Mouse (Mus musculus) left cerebral cortex, adult 2 months (tissue): ENCODE results near the gene Glrx. TPM values are rescaled to one million over a fixed set of nuclear protein-coding genes. Genes with fewer than 3 reads are reported as not detected.

Experiments used
- DNase-seq, 2 experiments: peaks; one replicate each; pipeline ENCODE4 v3.0.0; 2021 to 2022; ENCODE audit warnings: low spot score in 2 of 2, mixed read lengths in 1 of 2; ENCODE audit errors: extremely low spot score in 1 of 2
- H3K27ac ChIP-seq: fragments of 200-600 bp; 2 replicates; pipeline ENCODE4 v1.8.1; 2022
- H3K4me3 ChIP-seq: fragments of 200-600 bp; 2 replicates; pipeline ENCODE4 v1.8.1; 2022
- CTCF ChIP-seq: fragments of 200-600 bp; IDR thresholded peaks from 2 replicates; pipeline ENCODE4 v1.8.1; 2022; ENCODE audit warnings: antibody characterized with exemption, mild to moderate bottlenecking, moderate library complexity
- intact Hi-C: fragments of 180-260 bp; cut with DNase I; formaldehyde crosslinking; loops from one replicate; pipeline ENCODE4 v1.15.1; 2025
- long read RNA-seq, 2 experiments: library from polyadenylated mRNA; stranded (forward); transcript quantifications; one replicate each; pipeline ENCODE4 v2.0.0; 2021; ENCODE audit warnings: borderline mapping rate in 2 of 2
- total RNA-seq, 2 experiments: library from RNA; stranded (reverse); gene quantifications; 2 replicates each; pipeline ENCODE4 v1.2.3; 2021

The Glrx gene
- 10 to 100 TPM; 46.8 to 48.4 TPM for total RNA-seq
- long read RNA-seq, experiment 1, transcript Glrx-201 (3 exons, 1,345 nt), result major isoform, 37 of 40 reads
- long read RNA-seq, experiment 1, partial matches to known transcripts, result 0 of 40 reads
- long read RNA-seq, experiment 1, other reads (novel, unspliced or antisense), result 3 of 40 reads
- long read RNA-seq, experiment 2, transcript Glrx-201 (3 exons, 1,345 nt), result major isoform, 19 of 19 reads
- long read RNA-seq, experiment 2, partial matches to known transcripts, result 0 of 19 reads
- long read RNA-seq, experiment 2, other reads (novel, unspliced or antisense), result 0 of 19 reads

DNA sequence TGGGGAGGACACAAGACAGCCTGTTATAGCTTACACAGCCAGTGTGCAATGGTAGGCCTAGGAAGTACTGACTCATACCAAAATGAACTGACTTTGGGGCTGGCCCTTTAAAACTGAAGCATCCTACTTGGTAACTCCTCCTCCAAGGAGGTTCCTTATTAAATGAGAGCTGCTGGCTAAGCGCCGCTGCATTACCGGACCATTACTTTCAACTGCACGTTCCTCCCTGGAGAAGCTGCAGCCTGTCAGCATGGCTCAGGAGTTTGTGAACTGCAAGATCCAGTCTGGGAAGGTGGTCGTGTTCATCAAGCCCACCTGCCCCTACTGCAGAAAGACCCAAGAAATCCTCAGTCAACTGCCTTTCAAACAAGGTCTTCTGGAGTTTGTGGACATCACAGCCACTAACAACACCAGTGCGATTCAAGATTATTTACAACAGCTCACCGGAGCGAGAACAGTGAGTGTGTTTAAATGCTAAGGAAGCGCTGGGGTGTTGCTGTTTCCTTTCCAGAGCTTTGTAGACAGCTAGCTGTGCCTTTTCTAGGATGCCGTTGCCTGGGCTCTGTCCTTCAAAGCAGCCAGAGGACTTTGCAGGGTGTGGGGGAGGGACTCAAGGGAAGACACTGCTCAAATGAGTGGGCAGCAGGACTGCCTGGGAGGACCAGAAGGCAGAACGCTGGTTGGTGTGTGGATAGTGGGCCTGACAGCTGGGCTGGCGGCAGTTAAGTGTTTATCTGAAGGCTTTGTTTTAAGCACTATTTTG lies at the start of gene Glrx:
TSS of gene Glrx (plus strand) at position 150 of the 763 bp plus-strand sequence.
- Histone ChIP-seq H3K4me3 (peak within 1 kb of the TSS; percentile 59), H3K27ac (peak within 1 kb of the TSS; percentile 89)
- TF ChIP-seq CTCF, result no peak
- peak; percentile 72 to 78 for DNase-seq
- intact Hi-C loops, result loop anchor here (1.0 to 5.0 kb wide), 4 partner anchors 37 to 178 kb away; partner anchors contain the start of genes Ell2, Rfesd and Rhobtb3

DNA sequence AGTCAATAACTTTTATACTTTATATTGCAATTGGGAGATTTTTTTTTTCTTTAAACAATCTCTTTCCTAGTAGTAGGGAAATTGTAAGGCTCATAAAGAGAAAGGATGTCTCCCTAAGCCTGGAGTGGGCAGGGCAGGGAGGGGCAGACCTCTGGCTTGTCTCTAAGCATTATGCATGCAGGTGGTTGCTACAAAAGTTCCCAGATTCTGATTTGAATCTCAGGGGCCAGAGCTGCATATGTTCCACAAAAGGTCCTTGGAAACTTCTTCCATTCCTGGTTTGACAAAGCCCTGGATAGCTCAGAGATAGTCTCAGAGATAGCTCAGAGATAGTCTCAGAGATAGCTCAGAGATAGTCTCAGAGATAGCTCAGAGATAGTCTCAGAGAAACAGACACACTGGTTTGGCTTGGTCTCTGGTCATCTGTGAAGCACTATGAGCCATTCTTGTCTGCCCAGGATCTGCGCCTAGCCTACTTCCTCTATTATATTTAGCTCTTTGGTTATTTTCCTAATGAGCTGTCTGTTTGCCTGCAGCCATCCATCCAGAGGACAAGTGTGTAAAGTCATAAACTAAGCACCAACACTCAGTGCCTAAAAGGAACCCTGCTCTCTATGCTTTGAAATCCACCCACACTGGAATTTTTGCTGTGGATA lies 49.0 kb upstream of the Glrx start:
- no peak overlapping the region for H3K4me3 ChIP-seq
- no peak overlapping the region for H3K27ac ChIP-seq
- TF ChIP-seq CTCF, result no peak
- intact Hi-C loops, result loop anchor here (10.0 kb wide), 1 partner anchor 234 kb away; no protein-coding TSS in a partner anchor
- DNase-seq, result no peak

DNA sequence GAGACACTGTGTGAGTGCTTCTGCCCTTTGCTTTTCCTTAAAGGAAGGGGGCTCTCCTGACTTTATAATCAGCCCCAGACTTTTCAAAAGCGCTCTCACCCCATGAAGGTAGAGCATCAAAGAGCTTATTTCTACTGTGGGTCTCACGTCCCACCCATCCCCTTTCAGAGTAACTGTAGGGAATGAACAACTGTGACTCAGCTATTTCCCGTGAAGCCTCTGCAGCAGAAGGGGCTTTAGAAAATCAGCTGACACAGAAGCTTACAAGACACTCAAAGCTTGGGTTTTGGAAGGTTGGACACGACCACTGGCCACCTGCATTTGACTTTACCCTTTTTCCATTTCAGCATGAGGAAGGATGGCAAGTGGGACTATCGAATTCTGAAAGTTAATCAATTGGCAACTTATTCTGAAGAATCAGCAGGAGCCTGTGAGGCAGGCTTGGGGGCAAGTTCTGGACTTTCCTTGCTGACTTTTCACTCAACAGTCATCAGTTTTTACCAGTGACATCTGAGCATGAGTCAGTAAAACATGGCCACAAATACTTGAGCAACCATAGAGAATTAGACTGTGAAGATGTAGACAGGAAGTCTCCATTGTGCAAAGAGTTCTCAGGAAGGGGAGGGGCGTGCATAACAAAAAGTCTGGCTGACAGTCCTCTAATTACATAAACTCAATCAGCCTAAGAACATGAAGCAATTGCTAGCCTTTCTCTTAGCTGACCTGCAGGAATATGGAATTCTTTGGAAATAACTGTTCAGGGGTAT lies 45.6 kb upstream of the Glrx start:
- no peak for DNase-seq
- Histone ChIP-seq H3K27ac (no peak overlapping the region), H3K4me3 (no peak overlapping the region)
- intact Hi-C loops, result loop anchor here (10.0 kb wide), 1 partner anchor 231 kb away; no protein-coding TSS in a partner anchor
- no peak for TF ChIP-seq CTCF

DNA sequence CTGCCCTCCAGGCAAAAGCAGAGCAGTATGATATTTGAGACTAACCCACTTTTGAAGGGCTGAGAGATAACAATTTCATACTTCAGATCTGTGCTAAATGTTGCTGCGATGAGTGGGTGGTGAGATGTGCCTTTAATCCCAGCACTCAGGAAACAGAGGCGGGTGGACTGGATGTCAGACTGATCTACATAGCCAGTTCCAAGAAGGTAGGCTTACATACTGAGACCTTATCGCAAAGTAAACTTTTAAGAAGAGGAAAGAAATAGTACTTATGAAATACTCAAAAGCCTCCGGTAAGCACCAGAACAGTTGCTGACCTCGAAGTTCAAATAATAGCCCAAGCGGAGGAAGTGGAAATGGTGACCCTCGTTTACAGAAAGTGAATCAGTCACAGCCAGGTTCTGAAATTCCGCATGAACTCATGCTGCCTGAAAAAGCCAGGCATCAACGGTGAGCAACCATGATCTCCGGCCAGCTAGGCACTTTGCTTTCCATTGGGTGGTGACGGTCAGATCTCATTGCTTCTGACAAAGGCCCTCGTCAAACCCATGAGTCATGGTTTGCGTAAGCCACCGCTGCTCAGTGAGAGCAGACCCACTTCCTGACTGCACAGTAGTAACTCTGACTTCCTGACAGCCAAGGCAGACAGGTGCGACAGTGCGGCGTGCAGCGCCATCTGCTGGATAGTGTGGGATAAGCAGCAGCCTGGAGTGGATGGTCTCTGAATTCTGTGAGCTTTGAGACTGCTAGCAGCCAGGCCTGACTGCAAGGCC lies 42.1 kb upstream of the Glrx start:
- TF ChIP-seq CTCF, result peak; percentile 100
- intact Hi-C loops, result loop anchor here (1.0 to 10.0 kb wide), 6 partner anchors 80 to 1160 kb away; partner anchors contain the start of gene Erap1
- Histone ChIP-seq H3K4me3 (peak overlapping the region; percentile 19), H3K27ac (peak overlapping the region; percentile 74)
- peak; percentile 90 to 96 for DNase-seq

DNA sequence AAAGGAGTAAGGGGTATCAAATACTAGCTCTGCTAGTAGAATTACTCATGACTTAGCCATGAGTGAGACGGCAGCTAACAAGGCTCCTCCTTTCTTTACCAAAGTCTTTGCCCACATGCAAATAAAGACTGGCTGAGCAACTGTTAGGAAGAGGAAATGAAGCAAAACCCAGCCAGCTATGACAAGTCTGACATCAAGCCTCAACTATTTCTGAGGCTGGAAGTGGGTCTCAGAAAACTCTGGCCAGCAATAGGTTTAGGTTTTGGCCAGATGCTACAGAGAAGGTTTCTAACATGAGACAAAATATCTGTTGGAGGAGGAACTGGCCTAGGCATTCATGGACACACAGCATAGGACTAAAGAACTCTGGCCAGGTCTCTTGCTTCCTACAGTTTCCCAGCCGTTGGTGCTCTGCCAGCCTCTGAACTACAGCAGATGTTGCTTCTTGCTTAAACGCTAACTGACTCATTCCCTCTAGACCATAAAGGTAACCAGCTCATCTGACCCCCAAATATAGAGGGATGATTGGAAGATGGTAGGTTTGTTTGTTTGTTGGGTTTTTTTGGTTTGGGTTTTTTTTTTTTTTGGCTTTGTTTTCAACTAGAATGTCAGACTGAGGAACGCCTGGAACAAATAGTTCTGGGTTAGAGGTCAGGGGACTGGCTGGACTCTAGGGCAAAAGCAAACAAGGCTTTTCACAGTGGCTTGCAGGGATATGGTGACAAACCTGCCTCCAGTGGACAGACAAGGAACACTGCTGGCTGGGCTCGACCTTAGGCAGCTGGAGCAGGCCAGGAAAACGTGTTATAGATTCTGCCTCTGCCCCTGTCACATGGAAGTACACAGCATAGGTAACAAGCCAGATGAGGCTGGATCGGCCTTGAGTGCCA lies 41.0 kb upstream of the Glrx start:
- Histone ChIP-seq H3K27ac (peak overlapping the region; percentile 61; the same call in 1 of the 2 replicates), H3K4me3 (no peak overlapping the region)
- TF ChIP-seq CTCF, result no peak
- intact Hi-C loops, result loop anchor here (1.0 to 10.0 kb wide), 4 partner anchors 79 to 1161 kb away; partner anchors contain the start of gene Erap1
- DNase-seq, result no peak

DNA sequence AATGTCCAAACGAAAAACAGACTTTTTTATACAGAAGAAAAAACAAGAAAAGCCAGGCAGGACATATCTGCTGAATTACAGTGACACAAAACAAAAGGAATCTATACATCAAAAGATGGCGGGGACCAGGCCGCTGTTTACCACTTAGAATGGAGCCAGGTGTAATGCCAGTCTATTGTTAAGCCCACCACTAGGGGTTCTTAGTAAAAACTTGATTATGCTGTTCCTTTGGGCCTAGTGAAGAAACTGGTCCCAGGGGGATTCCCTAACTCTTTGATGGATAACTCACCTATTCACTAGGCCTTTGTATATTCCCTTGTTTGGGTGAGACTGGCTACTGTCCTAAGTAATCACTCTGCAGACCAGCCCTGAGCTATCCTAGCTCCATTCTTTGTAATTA lies 40.2 kb upstream of the Glrx start:
- Histone ChIP-seq H3K27ac (no peak overlapping the region), H3K4me3 (no peak overlapping the region)
- intact Hi-C loops, result loop anchor here (5.0 to 10.0 kb wide), 3 partner anchors 78 to 1162 kb away; partner anchors contain the start of gene Erap1
- no peak for DNase-seq
- no peak for TF ChIP-seq CTCF

DNA sequence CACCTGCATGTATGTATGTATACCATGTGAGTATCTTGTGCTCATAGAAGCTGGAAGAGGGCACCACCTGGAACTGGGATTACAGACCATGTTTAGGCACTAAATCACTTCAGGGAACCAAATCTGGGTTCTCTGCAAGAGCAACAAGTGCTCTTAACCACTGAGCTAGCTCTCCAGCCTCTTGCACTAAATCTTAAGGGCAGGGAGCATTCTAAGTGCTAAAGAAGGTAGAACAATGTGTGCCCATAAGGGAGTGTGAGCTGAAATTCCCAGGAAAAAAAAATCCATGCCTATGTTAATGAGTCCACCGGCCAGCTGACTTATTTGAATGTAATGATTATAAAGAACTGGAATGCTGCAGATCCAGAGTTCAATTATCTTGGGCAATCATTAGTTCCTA lies 31.7 kb upstream of the Glrx start:
- no peak for DNase-seq
- no peak overlapping the region for H3K4me3 ChIP-seq
- intact Hi-C loops, result no loop called here
- no peak for TF ChIP-seq CTCF
- H3K27ac ChIP-seq, result no peak overlapping the region

DNA sequence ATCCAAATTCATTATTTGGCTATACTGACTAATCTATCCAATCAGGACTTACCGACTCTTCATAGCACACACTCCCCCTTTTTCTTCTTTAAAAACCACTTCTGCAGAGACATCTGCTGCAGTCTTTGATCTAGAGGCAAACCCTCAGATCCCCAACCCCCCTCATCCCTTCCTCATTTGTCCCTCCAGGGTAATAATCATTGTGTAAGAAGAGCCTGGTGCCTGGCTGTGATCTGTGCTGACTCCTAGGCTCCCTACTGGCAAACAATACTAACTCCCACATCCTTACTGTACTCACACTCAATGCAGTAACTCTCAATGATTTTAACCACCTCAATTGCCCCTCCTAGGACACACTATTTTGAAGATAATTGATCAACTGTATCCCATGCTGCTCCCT lies 29.7 kb upstream of the Glrx start:
- Histone ChIP-seq H3K4me3 (no peak overlapping the region), H3K27ac (no peak overlapping the region)
- intact Hi-C loops, result no loop called here
- no peak for DNase-seq
- no peak for TF ChIP-seq CTCF

DNA sequence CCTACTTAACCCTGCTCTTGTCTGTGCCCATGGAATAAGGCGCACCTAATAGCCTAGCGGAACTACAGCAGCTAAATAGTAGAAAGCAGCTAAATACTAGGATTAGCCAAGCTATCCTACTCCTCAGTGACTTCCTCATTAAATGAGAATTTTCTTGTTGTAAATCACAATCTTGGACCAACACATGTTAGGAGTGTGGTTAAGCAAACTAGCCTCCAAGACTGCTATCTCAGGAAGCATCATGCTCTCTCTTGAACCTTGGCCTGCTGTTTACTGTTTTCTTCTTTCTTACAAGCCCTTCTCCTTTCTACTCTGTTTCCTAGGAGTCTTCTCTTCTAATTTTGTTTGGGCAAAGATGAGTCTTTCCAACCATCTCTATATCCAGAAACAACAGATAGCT lies 22.5 kb upstream of the Glrx start:
- intact Hi-C loops, result no loop called here
- TF ChIP-seq CTCF, result no peak
- Histone ChIP-seq H3K4me3 (no peak overlapping the region), H3K27ac (no peak overlapping the region)
- DNase-seq, result no peak

DNA sequence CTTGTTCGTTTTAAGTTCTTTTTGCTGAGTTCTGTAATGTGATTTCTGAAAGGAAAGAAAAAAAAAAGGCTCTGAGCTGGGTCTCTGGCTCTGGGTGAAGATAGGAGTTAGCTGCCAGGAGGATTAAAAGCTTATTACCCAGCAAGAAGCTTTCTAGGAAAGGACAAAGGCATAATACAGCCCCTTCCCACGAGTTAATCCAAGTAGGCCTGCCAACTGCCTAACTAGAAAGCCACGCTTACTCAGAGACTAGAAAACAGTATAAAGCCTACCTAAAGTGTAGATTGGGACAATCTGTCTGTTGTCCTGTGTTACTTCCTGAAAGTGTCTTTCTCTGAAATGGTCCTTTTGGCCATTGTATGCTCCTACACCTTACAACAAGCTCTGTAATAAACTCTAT lies 21.2 kb upstream of the Glrx start:
- Histone ChIP-seq H3K27ac (no peak overlapping the region), H3K4me3 (no peak overlapping the region)
- DNase-seq, result no peak
- intact Hi-C loops, result no loop called here
- TF ChIP-seq CTCF, result no peak
